Mouse (Mus musculus): ENCODE measurements around the gene Lhx1.

Lhx1 gene

GRCm38 (mm10) chr11:84504296-84504695 lies 21.0 kb downstream of the Lhx1 start:
- in situ Hi-C loops (cut with MboI, MseI), result no loop called here

GRCm38 (mm10) chr11:84497944-84498343 lies 27.4 kb downstream of the Lhx1 start:
- in situ Hi-C loops (cut with MboI, MseI), result no loop called here

- in situ Hi-C loops (cut with MboI, MseI), result no loop called here
Measured at GRCm38 (mm10) chr11:84496901-84497300, 28.4 kb downstream of the Lhx1 start.

- in situ Hi-C loops (cut with MboI, MseI), result no loop called here
Measured at GRCm38 (mm10) chr11:84495774-84496173, 29.6 kb downstream of the Lhx1 start.

GRCm38 (mm10) chr11:84481661-84482060 lies 43.7 kb downstream of the Lhx1 start:
- in situ Hi-C loops (cut with MboI, MseI), result no loop called here

GRCm38 (mm10) chr11:84480451-84480850 lies 44.9 kb downstream of the Lhx1 start:
- in situ Hi-C loops (cut with MboI, MseI), result no loop called here

GRCm38 (mm10) chr11:84476641-84477040 lies 48.7 kb downstream of the Lhx1 start:
- in situ Hi-C loops (cut with MboI, MseI), result no loop called here

GRCm38 (mm10) chr11:84475991-84476390 lies 49.3 kb downstream of the Lhx1 start:
- in situ Hi-C loops (cut with MboI, MseI), result no loop called here

GRCm38 (mm10) chr11:84473093-84473667 lies 52.2 kb downstream of the Lhx1 start:
- in situ Hi-C loops (cut with MboI, MseI), result no loop called here

All from T-helper 17 cell (primary cell).